Mouse (Mus musculus) hindlimb bud, embryonic 11.5 days (tissue): ENCODE data around the gene Shisa5.

Experiments used
- DNase-seq: peaks from one replicate; pipeline ENCODE4 v3.0.0-alpha.2; 2012; ENCODE audit warnings: low read depth, low spot score; ENCODE audit errors: extremely low spot score

Shisa5 gene

DNA sequence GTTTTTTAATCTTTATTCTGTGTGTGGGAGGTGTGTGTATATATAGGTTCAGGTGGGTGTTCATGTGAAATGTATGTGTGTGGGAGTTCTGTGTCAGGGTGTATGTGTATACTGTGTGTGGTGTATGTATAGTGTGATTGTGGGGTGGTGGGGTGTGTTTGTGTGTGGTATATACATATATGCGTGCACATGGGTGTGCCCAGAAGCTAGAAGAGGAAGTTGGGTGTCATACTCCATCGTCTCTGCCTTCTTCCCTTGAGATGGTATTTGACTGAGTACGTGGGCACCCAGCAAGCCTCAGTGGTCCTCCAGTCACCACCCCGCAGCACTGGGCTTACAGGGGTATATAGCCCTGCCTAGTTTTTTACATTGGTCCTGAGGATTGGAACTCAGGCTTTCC, 16.9 kb upstream of the Shisa5 start:
- no peak for DNase-seq

DNA sequence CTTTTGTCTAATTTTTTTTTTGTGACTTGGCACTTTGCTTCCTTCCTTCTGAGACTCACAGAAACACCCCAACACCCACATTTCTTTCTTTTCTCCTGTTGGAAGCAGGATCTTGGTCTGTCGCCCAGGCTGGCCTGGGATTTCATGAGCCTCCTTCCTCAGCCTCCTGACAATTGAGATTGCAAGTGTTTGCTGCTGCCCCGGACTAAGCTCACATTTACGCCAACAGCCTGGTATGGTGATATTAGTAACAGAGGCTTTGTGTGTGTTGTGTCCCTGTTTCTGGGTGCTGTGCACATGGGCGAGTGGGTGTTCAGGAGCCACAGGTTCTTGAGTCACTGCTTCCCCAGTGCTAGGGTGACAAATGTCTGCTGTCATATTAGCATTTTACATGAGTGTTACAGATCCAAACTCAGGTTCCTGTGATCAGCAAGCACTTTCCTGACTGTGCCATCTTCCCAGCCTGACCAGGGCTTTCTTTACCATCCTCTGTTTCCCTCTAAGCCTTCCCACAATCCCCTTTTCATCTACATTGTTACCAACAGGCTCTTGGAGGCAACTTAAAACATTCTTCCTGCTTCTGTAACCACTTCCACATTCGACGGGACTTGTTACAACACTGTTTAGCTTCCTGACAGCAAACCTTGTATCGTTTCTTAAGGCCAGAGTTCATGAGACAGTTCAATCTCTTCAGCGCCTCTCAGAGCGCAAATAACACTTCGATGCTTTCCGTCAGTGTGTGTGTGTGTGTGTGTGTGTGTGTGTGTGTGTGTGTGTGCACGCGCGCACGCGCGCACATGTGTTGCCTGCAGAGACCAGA, 15.3 kb upstream of the Shisa5 start:
- no peak for DNase-seq

DNA sequence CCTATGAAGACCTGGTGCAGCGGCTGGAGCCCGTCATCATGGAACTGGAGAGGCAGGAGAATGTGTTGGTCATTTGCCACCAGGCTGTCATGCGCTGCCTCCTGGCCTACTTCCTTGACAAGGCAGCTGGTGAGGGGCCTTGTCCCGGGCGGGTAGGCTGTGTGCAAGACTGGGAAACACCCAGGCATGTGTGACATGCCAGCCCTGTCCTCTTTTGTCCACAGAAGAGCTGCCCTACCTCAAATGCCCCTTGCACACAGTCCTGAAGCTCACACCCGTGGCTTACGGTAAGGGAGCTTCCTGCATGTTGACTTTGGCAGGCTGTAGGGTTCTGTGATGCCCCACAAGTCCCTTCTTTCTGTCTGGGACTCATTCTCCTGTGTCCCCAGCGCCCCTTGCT, 10.8 kb upstream of the Shisa5 start:
- DNase-seq, result no peak

DNA sequence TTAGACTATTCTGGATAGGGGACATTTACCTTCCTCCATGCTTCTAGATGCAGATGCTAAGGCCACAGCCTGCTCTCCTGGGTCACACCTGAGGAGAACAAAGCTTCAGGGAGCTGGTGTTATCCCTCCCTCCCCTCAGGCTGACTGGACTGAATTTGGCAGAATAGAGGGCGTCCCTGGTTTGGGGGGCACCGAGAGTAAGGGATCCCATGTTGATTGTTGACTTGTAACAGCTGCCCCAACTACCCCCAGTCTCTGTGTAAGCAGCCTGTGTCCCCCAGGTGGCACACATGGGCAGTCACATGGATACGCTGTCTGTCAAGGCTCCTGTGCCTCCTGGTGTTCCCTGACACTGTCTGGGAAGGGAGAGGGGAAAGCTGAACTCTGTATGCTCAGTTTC, 9.9 kb upstream of the Shisa5 start:
- no peak for DNase-seq

DNA sequence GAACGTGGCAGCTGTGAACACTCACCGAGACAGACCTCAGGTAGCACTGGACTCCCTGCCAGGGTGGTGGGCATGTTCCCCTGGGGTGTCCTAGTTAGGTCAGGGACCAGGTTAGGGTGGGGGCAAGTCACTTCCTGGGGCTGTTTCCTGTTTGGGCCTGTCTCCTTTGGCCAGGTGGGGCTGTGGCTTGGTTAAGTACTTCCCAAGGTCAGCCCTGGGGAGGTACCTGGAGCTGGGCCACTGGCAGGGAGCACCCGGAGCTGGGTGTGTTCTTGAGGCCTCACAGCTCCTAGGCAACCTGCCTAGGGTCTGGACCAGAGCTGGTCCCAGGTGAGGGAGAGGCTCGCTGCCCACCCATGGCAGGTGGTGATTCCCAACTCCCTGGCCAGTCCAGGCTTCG, 9.4 kb upstream of the Shisa5 start:
- no peak for DNase-seq

DNA sequence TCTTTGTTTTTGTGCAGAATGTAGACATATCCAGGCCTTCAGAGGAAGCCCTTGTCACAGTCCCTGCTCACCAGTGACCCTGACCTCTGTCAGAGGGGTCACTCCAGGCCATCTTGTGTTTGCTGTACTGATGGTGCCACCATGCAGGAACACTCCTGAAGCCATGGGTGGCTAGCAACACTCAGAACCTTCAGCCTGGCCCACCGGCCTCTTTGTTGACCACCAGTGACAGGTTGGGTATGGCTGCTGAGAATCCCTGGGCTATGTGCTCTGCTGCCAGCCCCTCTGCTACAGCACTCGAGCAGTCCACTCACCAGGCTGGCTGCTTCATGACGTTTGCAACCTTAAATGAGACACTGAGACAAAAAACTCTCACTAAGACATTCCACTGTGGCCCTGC, 8.1 kb upstream of the Shisa5 start:
- DNase-seq, result no peak

DNA sequence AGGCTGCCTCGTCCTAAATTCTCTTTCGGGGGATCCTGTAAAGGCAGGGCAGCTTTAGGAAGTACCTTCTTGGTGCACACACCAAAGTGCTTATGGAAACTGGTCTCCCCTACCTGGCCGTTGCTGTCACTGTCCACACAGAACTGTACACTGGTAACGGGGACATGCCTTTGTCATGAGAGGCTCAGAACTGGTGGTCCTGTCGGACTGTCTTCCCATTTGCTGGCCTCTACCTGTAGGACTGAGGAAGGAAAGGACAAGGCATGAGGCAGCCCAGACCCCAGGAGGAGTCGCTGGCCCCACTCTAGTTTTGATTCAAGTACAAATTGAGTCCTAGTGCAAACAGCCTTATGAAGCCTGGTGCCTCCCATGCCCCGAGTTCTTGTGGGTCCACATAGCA, 7.4 kb upstream of the Shisa5 start:
- DNase-seq, result no peak

DNA sequence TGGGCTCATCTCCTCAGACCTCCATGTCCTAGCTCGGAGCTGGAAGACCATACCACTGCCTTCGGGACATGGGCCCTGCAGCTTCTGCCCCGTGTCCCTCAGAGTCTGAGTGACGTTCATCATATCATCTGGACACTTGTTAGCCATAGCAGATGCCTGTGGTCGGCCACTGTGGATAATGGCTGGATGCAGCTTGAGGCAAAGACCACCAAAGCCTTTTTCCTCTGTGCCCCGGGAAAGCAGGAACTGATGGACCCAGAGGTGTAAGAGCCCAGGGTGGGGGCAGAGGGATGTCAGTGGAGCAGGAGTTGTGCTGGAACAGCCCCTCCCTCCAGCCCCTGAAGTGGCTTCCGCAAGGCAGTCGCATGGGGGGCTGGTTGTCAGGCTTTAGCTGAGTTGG, 6.7 kb upstream of the Shisa5 start:
- no peak for DNase-seq

DNA sequence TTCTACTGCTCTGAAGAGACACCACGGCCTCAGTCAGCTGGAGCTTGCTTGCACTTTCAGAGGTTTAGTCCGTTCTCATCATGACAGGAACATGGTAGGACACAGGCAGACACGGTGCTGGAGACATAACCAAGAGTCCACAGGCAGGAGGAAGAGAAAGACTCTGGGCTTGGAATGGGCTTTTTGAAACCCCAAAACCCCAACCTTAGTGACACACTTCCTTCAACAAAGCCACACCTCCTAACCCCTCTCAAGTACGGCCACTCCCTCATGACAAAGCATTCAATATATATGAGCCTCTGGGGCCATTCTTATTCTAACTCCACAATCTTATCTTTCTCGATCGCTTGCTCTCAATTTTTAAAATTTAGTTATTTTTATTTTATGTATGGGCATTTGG, 5.9 kb upstream of the Shisa5 start:
- DNase-seq, result no peak

DNA sequence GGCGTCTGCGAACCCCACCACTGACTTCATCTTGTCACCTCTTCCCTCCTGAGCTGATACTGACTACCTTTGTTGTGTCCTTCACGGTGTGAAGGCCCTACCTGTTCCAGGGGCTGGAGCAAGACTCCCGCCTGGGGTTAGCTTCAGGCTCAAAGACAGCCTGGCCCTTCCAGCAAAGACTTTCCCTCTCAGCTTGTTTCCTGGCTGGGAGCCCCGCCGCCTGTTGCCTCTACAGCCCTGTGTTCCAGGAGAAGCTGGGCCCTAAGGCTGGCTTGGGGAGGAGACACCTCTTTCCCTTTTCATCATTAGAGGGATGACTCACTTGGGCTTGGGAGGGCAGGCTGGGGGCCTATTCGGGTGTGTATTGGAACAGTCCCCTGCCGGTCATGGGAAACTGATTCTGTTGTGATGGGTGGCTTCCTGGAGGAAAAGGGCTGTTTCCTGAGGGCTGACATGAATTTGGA, 568 bp downstream of the Shisa5 start:
- DNase-seq, result no peak

DNA sequence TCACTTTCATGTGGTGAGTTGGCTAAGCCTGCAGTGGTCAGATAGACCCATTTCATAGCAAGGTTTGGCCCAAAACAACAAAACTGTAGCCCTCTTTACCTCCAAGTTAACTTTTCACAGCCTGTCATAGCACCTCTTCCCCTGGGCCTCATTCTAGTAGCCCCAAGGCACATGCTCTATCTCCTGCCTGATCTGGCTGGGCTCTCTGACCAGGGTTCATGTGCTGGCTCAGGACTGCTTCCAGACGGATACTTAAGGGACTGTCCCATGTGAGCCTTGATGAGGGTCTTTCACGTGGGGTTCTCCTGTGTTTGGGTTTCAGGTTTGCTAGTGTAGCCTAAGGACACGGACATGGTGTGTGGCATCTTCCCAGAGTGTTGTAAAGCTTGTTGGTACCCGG, 1.3 kb downstream of the Shisa5 start:
- no peak for DNase-seq

DNA sequence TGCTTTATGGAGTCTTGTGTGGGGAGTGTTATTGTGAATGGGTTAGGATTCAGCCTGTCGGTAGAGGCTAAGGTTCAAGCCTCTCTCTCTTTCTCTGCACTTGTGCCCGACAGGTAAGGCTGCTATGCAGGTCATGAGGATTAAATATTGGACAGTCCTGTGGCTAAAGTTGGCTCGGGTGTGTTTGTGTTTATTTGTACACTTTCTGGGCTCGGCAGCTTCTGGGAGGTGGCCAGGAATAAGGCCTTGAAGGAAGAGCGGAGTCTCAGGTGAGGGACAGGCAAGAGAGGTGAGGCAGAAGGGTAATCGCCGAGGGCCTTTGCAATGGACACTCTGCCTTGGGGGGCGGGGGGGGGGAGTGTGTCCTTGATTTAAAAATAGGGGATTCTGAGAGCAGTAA, 1.9 kb downstream of the Shisa5 start:
- DNase-seq, result no peak

DNA sequence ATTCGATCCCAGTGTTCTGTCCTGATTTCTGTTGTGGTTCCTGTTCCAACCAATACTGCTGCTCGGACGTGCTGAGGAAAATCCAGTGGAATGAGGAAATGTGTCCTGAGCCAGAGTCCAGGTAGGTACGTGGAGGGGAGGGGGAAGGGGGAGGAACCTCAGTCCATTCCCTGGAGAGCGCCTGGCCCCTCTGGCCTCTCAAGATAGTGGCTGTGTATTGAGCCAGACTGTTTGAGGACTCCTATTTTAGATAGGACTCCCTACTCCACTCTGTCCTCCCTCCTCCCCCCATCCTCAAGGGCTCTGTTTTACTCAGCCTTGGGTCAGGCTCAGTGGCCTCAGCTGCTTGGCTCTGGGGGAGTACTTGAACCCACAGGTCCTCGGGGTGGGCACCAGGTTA, 2.5 kb downstream of the Shisa5 start:
- DNase-seq, result no peak

DNA sequence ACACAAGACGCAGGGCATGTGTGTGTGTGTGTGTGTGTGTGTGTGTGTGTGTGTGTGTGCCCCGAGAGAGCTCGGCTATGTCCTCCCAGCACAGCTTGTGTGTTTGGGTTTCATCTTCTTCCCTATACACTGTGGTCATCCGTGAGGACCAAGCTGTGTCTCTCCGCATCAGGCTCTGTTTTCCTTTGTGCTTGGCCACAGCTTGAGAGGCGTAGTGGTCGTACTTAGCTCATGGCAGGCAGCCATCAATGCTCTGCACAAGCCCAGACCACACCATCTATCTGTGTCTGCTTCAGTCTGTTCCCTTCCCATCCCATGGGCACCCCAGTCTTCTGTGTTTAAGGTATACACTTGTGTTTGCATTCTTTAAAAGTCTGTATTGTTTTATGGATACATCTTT, 3.0 kb downstream of the Shisa5 start:
- no peak for DNase-seq

DNA sequence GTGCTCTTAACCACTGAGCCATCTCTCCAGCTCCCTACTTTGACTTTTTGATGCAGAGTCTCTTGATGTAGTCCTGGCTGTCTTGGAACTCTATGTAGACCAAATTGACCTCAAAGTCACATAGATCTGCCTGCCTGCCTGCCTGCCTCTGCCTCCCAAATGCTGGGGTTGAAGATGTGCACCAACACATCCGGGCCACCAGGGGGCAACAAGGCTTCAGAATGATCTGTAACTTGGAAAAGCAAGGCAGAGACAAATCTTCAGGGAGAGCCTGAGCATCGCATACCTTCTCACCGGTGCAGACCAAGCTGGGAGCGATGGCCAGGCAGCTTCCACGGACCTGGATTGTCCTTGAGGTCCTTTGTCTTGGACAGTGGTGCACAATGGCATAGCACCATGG, 7.9 kb downstream of the Shisa5 start:
- no peak for DNase-seq

DNA sequence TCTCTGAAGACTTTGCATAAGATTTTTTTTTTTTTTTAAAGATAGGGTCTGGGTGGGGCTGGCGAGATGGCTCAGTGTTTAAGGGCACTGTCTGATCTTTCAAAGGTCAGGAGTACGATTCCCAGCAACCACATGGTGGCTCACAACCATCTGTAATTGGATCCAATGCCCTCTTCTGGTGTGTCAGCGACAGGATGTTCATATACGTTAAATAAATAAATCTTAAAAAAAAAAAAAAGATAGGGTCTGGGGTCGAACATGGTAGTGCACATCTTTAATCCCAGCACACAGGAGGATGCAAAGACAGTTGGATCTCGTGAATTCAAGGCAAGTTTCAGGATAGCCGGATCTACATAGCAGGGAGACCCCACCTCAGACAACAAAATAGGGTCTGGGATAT, 11.0 kb downstream of the Shisa5 start:
- DNase-seq, result no peak

DNA sequence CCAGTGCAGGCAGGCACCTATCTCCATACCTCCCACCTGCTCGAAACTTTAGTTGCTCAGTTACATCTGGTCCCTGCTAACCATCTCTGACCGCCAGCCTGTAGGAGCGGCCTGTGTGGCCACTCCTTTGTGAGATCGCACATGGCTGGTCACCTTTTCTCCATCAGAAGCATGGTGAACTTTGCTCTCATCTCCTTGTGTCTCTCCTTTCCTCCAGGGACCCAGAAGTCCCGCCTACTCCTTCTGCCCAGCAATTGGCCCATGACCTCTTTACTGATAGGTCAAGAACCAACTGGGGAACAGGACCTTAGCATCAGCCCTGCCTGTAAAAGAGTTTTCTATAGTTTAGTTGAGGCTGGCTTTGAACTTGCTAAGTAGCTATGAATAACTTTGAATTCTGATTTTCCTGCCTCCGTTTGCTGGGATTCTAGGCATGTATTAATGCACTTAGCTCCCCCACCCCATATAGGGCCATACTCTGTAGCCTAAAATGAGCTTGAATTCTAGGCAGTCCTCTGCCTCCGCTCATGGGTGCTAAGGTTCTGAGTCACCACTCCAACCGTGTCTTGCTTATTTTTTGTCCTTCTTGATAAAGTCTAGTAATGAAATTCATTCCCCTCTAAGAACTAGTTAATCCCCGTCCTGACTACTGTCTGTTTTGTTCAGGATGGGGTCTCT, 11.8 kb downstream of the Shisa5 start:
- no peak for DNase-seq

DNA sequence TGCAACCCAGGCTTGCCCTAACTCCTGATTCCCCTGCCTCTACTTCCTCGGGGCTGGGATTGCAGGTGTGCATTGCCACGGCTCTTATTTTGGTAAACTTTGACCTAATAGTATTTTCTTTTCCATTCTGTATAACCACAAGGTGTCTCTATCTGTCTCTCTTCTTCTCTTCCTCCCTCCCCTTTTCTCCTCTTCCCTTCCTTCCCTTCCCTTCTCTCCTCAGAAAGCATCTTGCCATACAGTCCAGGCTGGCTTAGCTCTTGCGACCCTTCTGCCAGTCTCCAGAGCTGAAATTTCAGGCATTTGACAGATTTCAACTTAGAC, 12.3 kb downstream of the Shisa5 start:
- DNase-seq, result no peak

DNA sequence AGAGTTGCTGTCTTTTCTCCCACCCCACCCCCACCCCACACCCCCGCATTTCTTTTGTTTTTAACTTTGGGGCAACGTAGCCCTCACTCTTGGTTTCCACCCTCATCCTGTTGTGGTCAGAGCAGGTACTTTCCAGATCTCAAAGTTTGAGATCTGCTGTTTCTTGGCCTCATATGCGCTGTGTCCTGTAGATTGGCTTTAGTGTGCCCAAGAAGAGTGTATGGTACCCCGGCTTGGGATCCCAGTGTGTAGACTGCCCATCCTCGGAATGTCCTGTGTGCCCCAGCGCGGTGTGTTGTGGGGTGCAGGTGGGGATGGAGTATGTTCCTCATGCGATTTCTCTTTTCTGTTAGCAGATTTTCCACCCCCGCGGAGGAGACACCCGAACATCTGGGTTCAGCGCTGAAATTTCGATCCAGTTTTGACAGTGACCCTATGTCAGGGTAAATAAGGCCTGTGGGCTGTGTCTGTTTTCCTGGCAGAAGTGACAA, 12.7 kb downstream of the Shisa5 start:
- no peak for DNase-seq

DNA sequence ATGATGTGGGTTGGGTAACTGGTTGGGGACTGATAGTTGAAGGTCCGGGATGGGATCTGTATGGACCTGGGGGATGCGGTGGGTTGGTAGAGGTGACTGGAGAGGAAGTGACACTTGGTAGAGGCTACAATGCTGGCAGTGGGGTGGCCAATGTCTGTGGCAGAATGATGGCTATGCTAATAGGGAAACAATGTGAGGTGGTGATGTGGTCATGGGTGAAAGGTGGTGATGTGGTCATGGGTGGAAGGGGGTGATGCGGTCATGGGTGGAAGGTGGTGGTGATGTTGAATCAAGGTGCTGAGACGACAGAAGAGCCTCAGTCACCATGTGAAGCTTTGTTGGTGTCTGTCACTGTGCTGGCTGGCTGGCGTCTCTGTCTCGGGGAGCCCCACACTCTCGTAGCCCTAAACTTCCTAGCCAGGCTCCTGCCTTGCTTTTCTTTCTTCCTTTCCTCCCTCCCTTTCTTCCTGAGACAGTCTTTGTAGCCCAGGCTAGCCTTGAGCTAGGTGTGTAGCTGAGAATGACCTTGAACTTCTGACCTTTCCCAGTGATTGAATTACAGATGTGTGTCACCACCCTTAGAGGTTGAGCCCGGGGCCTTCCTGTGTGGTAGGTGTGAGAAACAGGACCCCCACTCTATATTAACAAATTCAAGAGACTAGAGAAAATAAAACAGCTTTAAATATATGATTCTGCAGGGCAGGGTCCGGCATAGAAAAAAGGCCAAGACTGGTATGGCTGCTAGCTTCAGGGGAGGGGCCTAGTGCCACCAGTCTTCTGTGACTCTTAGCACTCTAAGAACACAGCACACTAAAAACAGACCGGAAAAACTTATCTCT, 13.5 kb downstream of the Shisa5 start:
- DNase-seq, result no peak

DNA sequence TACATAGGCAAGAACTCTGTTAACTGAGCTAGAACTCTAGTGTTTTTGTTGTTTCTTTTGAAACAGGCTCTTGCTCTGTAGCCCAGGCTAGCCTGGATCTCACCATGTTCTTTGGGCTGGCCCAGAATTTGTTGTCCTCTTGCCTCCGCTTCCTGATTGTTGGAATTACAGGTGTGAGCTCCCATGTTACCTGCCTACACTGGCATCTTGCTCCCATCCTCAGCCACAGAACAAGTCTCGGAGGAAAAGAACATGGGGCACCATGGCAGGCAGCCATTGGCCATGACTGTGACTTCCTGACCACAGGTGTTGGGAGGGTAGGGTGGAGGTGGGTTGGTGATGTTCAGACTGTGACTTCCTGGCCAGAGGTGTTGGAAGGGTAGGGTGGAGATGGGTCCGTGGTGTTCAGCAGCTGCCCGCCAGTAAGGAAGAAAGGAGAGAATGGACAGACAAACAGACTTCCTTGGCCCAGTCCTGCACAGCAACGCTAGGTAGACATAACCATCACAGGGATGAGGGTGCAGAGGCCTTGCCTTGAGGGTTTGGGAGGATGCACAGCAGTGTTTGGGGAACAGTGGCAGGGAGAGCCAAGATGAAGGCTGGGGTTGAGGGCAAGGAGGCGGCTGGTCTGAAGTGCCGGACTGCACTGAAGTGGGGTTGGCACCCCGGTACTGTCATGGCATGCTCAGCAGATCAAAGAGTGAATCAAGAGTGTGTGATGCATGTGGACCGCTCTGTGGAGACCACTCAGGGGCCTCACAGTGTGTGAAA, 14.3 kb downstream of the Shisa5 start:
- no peak for DNase-seq
